Mouse (Mus musculus) skeletal muscle tissue, adult 2 months (tissue): Measurements from ENCODE around the gene Hsd17b7.
A peak's percentile ranks its signal among the peaks of the same experiment; 100 is the strongest.

Experiments
- DNase-seq: peaks from one replicate; pipeline ENCODE4 v3.0.0-alpha.2; 2012; ENCODE audit warnings: low read depth, low spot score

Gene Hsd17b7

GRCm38 (mm10) chr1:169939345-169939744 is 29.7 kb downstream of the Hsd17b7 start:
- DNase-seq = no peak

- peak; percentile 40 for DNase-seq
These were observed 34.9 kb downstream of the Hsd17b7 start for GRCm38 (mm10) chr1:169934005-169934725.

GRCm38 (mm10) chr1:169932122-169932746 is 36.8 kb downstream of the Hsd17b7 start:
- no peak for DNase-seq

- DNase-seq = no peak
These were observed 37.3 kb downstream of the Hsd17b7 start for GRCm38 (mm10) chr1:169931698-169932097.

- DNase-seq = peak; percentile 32
These were observed 40.5 kb downstream of the Hsd17b7 start, which contains the start of gene Ccdc190 for GRCm38 (mm10) chr1:169928454-169928971. TSS of gene Ccdc190 (plus strand) at chr1:169928648.

GRCm38 (mm10) chr1:169927753-169928369 is 41.2 kb downstream of the Hsd17b7 start:
- no peak for DNase-seq

- no peak for DNase-seq
These were observed 44.5 kb downstream of the Hsd17b7 start for GRCm38 (mm10) chr1:169924567-169924966.

GRCm38 (mm10) chr1:169921710-169922211 is 47.3 kb downstream of the Hsd17b7 start:
- DNase-seq = peak; percentile 31

- DNase-seq = peak; percentile 31
These were observed 49.8 kb downstream of the Hsd17b7 start for GRCm38 (mm10) chr1:169919211-169919610.

- peak; percentile 69 for DNase-seq
These were observed 51.0 kb downstream of the Hsd17b7 start for GRCm38 (mm10) chr1:169917998-169918397.

- no peak for DNase-seq
These were observed 51.8 kb downstream of the Hsd17b7 start for GRCm38 (mm10) chr1:169917115-169917796.

- peak; percentile 69 for DNase-seq
These were observed 52.4 kb downstream of the Hsd17b7 start for GRCm38 (mm10) chr1:169916659-169917058.

- no peak for DNase-seq
These were observed 57.5 kb downstream of the Hsd17b7 start for GRCm38 (mm10) chr1:169911526-169911925.

- no peak for DNase-seq
These were observed 58.3 kb downstream of the Hsd17b7 start for GRCm38 (mm10) chr1:169910751-169911150.

- DNase-seq = no peak
These were observed 59.4 kb downstream of the Hsd17b7 start for GRCm38 (mm10) chr1:169909659-169910058.

- DNase-seq = no peak
These were observed 59.9 kb downstream of the Hsd17b7 start for GRCm38 (mm10) chr1:169909163-169909562.

- no peak for DNase-seq
These were observed 68.2 kb downstream of the Hsd17b7 start for GRCm38 (mm10) chr1:169900771-169901336.
